Comparison of ENCODE assay signal across 11 mouse cellular contexts in genomic region chr13:15545346-15545896, GRCm38 (mm10).
A peak's percentile ranks its signal among the peaks of the same experiment; 100 is the strongest.
DNase-seq lines count a peak whose midpoint lies in the region; ATAC-seq lines count a peak whose summit lies in the region.
"Had no signal": no experiment of that assay in that cellular context is flagged by ENCODE, and none has a peak within 500 bp of the region (broad histone marks: within the 10 kb centered on the region; RNA-seq: fewer than 3 reads in every experiment).

No protein-coding gene starts in this region.

- no peaks in the 10 kb centered on the region for H3K36me3 ChIP-seq in hindbrain, embryonic 12.5 days
- H3K36me3 ChIP-seq in hindbrain, embryonic 11.5 days (ENCODE audit: control insufficient read depth, insufficient read depth, low read length): no peaks in the 10 kb centered on the region
- 0 out of 2 replicates have a peak, but pooled peaks cover 4% of the 10 kb centered on the region for H3K36me3 ChIP-seq in embryonic facial prominence, embryonic 13.5 days
- H3K36me3 ChIP-seq in hindbrain, embryonic 15.5 days: no peaks in the 10 kb centered on the region
- no peaks in the 10 kb centered on the region for H3K36me3 ChIP-seq in midbrain, embryonic 13.5 days
- H3K36me3 ChIP-seq: heart, embryonic 15.5 days; liver, embryonic 13.5 days had no signal

- no peak for DNase-seq in hindbrain, embryonic 11.5 days (ENCODE audit: low spot score)
- no peak for DNase-seq in embryo, embryonic 10.5 days (ENCODE audit: low spot score)
- DNase-seq in spleen, adult 18-20 months: no peak
- DNase-seq in gastrocnemius, postnatal 25 days: no peak
- DNase-seq: liver, embryonic 13.5 days had no signal

- peaks cover 66% of the 10 kb centered on the region for H3K4me1 ChIP-seq in hindbrain, embryonic 12.5 days
- peaks cover 12% of the 10 kb centered on the region for H3K4me1 ChIP-seq in hindbrain, embryonic 11.5 days (replicated peaks; ENCODE audit: control insufficient read depth, insufficient read depth, low read length)
- peaks cover 90% of the 10 kb centered on the region for H3K4me1 ChIP-seq in embryonic facial prominence, embryonic 13.5 days
- H3K4me1 ChIP-seq in hindbrain, embryonic 15.5 days (replicated peaks): peaks cover 45% of the 10 kb centered on the region
- peaks cover 93% of the 10 kb centered on the region for H3K4me1 ChIP-seq in midbrain, embryonic 13.5 days (replicated peaks)
- H3K4me1 ChIP-seq: heart, embryonic 15.5 days; liver, embryonic 13.5 days had no signal

- H3K27ac ChIP-seq in hindbrain, embryonic 12.5 days: 0 out of 2 replicates have a peak overlapping the region, but pooled peaks have one; percentile 2
- no peak overlapping the region for H3K27ac ChIP-seq in hindbrain, embryonic 11.5 days (ENCODE audit: low read depth, low read length)
- H3K27ac ChIP-seq in embryonic facial prominence, embryonic 13.5 days: peak overlapping the region; percentile 73
- H3K27ac ChIP-seq in hindbrain, embryonic 15.5 days (replicated peaks): peak overlapping the region; percentile 7; the same call in 1 of the 2 replicates
- H3K27ac ChIP-seq in midbrain, embryonic 13.5 days: peak overlapping the region; percentile 76; the same call in 1 of the 2 replicates
- H3K27ac ChIP-seq: heart, embryonic 15.5 days; kidney, postnatal 0 days; liver, embryonic 13.5 days had no signal

- H3K4me3 ChIP-seq in hindbrain, embryonic 12.5 days: no peak overlapping the region
- no peak overlapping the region for H3K4me3 ChIP-seq in hindbrain, embryonic 11.5 days (ENCODE audit: low read depth, low read length)
- no peak overlapping the region for H3K4me3 ChIP-seq in embryonic facial prominence, embryonic 13.5 days
- H3K4me3 ChIP-seq in hindbrain, embryonic 15.5 days: no peak overlapping the region
- no peak overlapping the region for H3K4me3 ChIP-seq in midbrain, embryonic 13.5 days (replicated peaks)
- H3K4me3 ChIP-seq: heart, embryonic 15.5 days; liver, embryonic 13.5 days had no signal

- no peaks in the 10 kb centered on the region for H3K9me3 ChIP-seq in hindbrain, embryonic 12.5 days (replicated peaks)
- no peaks in the 10 kb centered on the region for H3K9me3 ChIP-seq in hindbrain, embryonic 11.5 days (ENCODE audit: control insufficient read depth, low read length)
- no peaks in the 10 kb centered on the region for H3K9me3 ChIP-seq in embryonic facial prominence, embryonic 13.5 days
- H3K9me3 ChIP-seq in hindbrain, embryonic 15.5 days: no peaks in the 10 kb centered on the region
- no peaks in the 10 kb centered on the region for H3K9me3 ChIP-seq in midbrain, embryonic 13.5 days
- H3K9me3 ChIP-seq: heart, embryonic 15.5 days; liver, embryonic 13.5 days had no signal

- no peak overlapping the region for H3K9ac ChIP-seq in hindbrain, embryonic 12.5 days
- H3K9ac ChIP-seq in hindbrain, embryonic 11.5 days (ENCODE audit: low read depth, low read length): no peak overlapping the region
- H3K9ac ChIP-seq in embryonic facial prominence, embryonic 13.5 days: no peak overlapping the region
- no peak overlapping the region for H3K9ac ChIP-seq in hindbrain, embryonic 15.5 days
- no peak overlapping the region for H3K9ac ChIP-seq in midbrain, embryonic 13.5 days (replicated peaks)
- H3K9ac ChIP-seq: heart, embryonic 15.5 days; liver, embryonic 13.5 days had no signal

- 54% methylated on average over 4 of the region's 4 CpGs for whole genome bisulfite sequencing in hindbrain, embryonic 12.5 days
- WGBS in hindbrain, embryonic 11.5 days: 40% methylated on average over 4 of the region's 4 CpGs
- 31% methylated on average over 4 of the region's 4 CpGs for WGBS in embryonic facial prominence, embryonic 13.5 days
- WGBS in hindbrain, embryonic 15.5 days: 35% methylated on average over 4 of the region's 4 CpGs
- 27% methylated on average over 4 of the region's 4 CpGs for WGBS in midbrain, embryonic 13.5 days

- no peaks in the 10 kb centered on the region for H3K27me3 ChIP-seq in hindbrain, embryonic 12.5 days
- H3K27me3 ChIP-seq in hindbrain, embryonic 11.5 days (ENCODE audit: control insufficient read depth, insufficient read depth, low read length): no peaks in the 10 kb centered on the region
- no peaks in the 10 kb centered on the region for H3K27me3 ChIP-seq in embryonic facial prominence, embryonic 13.5 days
- no peaks in the 10 kb centered on the region for H3K27me3 ChIP-seq in hindbrain, embryonic 15.5 days
- no peaks in the 10 kb centered on the region for H3K27me3 ChIP-seq in midbrain, embryonic 13.5 days
- H3K27me3 ChIP-seq: heart, embryonic 15.5 days; liver, embryonic 13.5 days had no signal

- ATAC-seq in hindbrain, embryonic 12.5 days (ENCODE audit: low FRiP score): no peak
- no peak for ATAC-seq in hindbrain, embryonic 11.5 days (ENCODE audit: low FRiP score)
- ATAC-seq in embryonic facial prominence, embryonic 13.5 days (ENCODE audit: insufficient number of reproducible peaks, insufficient read depth, low FRiP score, low TSS enrichment, low read depth): no peak
- ATAC-seq in hindbrain, embryonic 15.5 days (ENCODE audit: low FRiP score, low read depth): no peak
- no peak for ATAC-seq in midbrain, embryonic 13.5 days

- H3K4me2 ChIP-seq in hindbrain, embryonic 12.5 days (replicated peaks): no peak overlapping the region
- no peak overlapping the region for H3K4me2 ChIP-seq in hindbrain, embryonic 11.5 days (replicated peaks; ENCODE audit: low read depth, low read length)
- H3K4me2 ChIP-seq in embryonic facial prominence, embryonic 13.5 days: no peak overlapping the region
- no peak overlapping the region for H3K4me2 ChIP-seq in hindbrain, embryonic 15.5 days
- H3K4me2 ChIP-seq in midbrain, embryonic 13.5 days (replicated peaks): peak overlapping the region; percentile 2; the same call in 1 of the 2 replicates
- H3K4me2 ChIP-seq: heart, embryonic 15.5 days; liver, embryonic 13.5 days had no signal
